Mouse (Mus musculus): ENCODE measurements around the gene Dpyd. TPM values are rescaled to one million over a fixed set of nuclear protein-coding genes. Genes with fewer than 3 reads are reported as not detected.

Dpyd gene
- polyA plus RNA-seq, 1 experiment from 2014 or later = 3.6 TPM

DNA sequence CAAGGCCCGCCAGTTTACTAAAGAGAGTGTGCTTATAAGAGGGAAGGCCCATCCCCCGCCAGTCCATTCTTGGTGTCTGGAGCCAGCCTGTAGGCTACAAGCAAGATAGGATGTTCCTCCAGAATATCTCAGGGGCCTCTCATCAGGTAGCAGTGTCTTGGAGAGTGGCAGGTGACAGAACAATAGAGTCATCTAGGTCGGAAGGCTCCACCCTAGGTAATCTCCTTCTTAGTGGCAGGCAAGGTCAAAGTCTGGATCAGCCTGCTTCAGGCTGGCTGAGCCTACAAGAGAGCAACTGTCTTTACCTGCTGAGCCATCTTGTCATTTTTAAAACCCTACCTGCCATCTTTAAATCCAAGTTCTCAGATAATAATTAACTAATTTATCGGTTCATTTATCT is 596.7 kb downstream of the Dpyd start:
- peaks cover 16% of the 10 kb centered on the region for H3K4me1 ChIP-seq
- H3K36me3 ChIP-seq = no peaks in the 10 kb centered on the region
- 85% methylated on average over 4 of the region's 4 CpGs for WGBS
- DNase-seq (ENCODE audit: low spot score) = no peak
- no peak overlapping the region for H3K4me3 ChIP-seq
- H3K27me3 ChIP-seq (ENCODE audit: low read depth, poor library complexity, severe bottlenecking) = peaks cover 20% of the 10 kb centered on the region
- H3K9me3 ChIP-seq (replicated peaks) = no peaks in the 10 kb centered on the region
- no peak overlapping the region for H3K27ac ChIP-seq (replicated peaks)

DNA sequence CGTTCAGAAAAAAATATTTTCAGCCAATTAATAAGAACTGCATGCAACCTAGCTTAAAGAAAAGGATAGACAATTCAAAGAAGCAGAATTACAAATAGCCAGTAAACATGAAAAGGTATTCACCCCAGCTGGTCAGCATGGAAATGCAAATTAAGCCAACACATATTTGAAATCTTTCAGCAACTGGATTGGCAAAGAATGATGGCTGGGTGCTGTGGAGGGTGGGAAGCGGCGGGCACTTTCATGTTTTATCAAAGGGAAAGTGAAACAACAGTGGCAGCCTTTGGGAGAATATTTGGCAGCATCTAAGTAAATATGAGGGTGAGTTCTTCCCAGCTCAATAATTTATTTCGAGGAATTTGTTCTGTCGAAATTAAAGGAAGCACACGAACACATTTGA is 603.8 kb downstream of the Dpyd start:
- Histone ChIP-seq H3K4me1 (peaks cover 6% of the 10 kb centered on the region), H3K9me3 (replicated peaks) (no peaks in the 10 kb centered on the region), H3K27me3 (ENCODE audit: low read depth, poor library complexity, severe bottlenecking) (no peaks in the 10 kb centered on the region), H3K36me3 (no peaks in the 10 kb centered on the region), H3K27ac (replicated peaks) (no peak overlapping the region), H3K4me3 (no peak overlapping the region)
- DNase-seq (ENCODE audit: low spot score) = no peak
- WGBS = 85% methylated on average over 6 of the region's 6 CpGs

DNA sequence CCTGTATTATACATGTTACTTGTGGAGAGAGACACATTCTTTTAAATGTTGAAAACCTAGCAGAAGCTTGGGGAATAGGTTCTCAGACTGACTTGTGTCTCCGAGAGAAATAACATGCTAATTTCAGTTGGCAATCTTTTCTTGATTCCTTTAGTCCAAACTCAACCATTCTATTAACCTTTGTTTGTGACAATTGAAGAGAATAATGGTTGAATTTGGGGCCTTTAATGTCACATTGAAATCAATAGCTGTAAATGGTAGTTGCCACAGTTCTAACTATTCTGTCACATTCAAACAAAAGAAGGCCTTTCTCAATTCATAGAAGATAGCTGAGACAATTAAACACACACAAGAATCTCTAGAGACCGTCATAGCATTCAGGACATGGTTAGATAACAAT is 606.2 kb downstream of the Dpyd start:
- Histone ChIP-seq H3K36me3 (no peaks in the 10 kb centered on the region), H3K4me1 (peaks cover 6% of the 10 kb centered on the region), H3K27ac (replicated peaks) (no peak overlapping the region), H3K4me3 (no peak overlapping the region), H3K9me3 (replicated peaks) (no peaks in the 10 kb centered on the region), H3K27me3 (ENCODE audit: low read depth, poor library complexity, severe bottlenecking) (no peaks in the 10 kb centered on the region)
- 69% methylated on average over 2 of the region's 2 CpGs for WGBS
- DNase-seq (ENCODE audit: low spot score) = no peak

DNA sequence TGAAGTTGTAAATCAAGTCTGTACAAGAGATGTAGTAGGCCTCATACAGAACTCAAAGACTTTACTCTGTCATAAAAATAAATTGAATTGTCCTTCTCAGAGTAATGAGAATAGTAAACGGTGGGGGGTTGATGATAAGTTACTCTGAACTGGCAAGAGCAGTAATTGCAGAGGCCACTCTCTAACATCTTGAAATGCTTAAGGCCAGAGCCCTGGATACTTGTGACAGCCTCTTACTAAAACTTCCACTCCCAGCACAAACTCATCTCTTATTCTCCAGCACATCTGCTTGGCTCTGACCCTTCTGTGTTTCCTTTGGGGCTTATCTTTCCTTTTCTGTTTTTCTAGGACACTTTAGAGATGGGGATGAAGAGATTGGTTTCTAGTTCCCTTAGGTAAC is 606.7 kb downstream of the Dpyd start:
- no peaks in the 10 kb centered on the region for H3K36me3 ChIP-seq
- no peak for DNase-seq (ENCODE audit: low spot score)
- H3K4me3 ChIP-seq = no peak overlapping the region
- H3K27me3 ChIP-seq (ENCODE audit: low read depth, poor library complexity, severe bottlenecking) = no peaks in the 10 kb centered on the region
- no peak overlapping the region for H3K27ac ChIP-seq (replicated peaks)
- 68% methylated on average over 1 of the region's 1 CpGs for WGBS
- H3K4me1 ChIP-seq = peaks cover 6% of the 10 kb centered on the region
- H3K9me3 ChIP-seq (replicated peaks) = no peaks in the 10 kb centered on the region

DNA sequence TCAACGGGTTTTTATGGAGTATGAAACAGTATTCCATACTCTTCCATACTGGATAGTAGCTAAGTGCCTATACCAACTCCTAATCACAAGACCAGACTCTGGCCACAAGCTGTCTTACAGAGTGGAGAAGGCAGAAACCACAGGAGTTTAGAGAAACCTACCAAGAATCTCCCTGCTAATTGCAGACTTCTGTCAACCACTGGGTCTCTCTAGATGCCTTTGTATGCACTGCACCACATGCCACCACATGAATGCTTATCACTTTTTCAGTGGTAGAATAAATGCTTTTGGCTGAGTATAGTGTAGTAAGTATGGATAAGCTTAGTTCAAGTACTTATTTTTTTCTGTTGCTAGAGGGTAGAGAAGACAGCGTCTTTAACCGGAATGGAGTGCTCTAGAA is 621.3 kb downstream of the Dpyd start:
- Histone ChIP-seq H3K36me3 (no peaks in the 10 kb centered on the region), H3K27ac (replicated peaks) (no peak overlapping the region), H3K27me3 (ENCODE audit: low read depth, poor library complexity, severe bottlenecking) (no peaks in the 10 kb centered on the region), H3K9me3 (replicated peaks) (no peaks in the 10 kb centered on the region), H3K4me3 (no peak overlapping the region), H3K4me1 (0 out of 2 replicates have a peak, but pooled peaks cover 3% of the 10 kb centered on the region)
- DNase-seq (ENCODE audit: low spot score) = no peak
- 93% methylated on average over 3 of the region's 3 CpGs for WGBS

DNA sequence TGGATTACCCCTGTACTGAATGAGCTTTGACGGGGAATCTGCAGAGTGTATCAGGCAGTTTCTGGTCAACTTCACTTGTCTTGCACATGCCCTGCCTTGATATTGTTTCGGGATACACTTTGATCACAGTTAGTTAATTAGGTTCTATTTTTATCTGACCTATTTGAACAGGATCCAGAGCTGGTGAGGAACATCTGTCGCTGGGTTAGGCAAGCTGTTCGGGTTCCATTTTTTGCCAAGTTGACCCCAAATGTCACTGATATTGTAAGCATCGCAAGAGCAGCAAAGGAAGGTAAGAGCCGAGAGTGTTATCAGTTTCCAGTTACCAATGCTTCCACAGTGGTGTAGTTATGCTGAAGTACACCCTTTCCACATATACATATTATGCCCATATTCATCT is 632.1 kb downstream of the Dpyd start:
- no peak for DNase-seq (ENCODE audit: low spot score)
- Histone ChIP-seq H3K27ac (replicated peaks) (no peak overlapping the region), H3K36me3 (no peaks in the 10 kb centered on the region), H3K27me3 (ENCODE audit: low read depth, poor library complexity, severe bottlenecking) (no peaks in the 10 kb centered on the region), H3K4me1 (peaks cover 8% of the 10 kb centered on the region), H3K9me3 (replicated peaks) (no peaks in the 10 kb centered on the region), H3K4me3 (no peak overlapping the region)
- 85% methylated on average over 6 of the region's 6 CpGs for WGBS

DNA sequence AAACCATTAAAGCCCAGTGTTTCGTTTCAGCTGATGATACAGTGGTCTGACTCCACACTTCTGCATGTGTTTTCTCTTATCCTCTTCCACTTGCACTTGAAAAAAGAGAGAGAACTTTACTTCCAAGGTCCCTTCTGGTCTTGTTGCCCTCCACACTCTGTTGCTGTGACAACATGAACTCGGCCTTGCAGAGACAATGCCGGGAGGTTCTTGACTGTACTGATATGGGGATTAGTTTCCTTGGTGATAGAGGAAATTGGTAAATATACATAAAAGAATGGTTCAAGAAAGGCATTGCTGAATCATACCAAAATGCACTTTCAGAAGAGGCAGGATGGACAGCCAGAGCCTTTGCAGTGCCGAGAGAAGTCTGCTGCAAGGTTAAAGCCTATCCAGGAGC is 633.7 kb downstream of the Dpyd start:
- Histone ChIP-seq H3K27me3 (ENCODE audit: low read depth, poor library complexity, severe bottlenecking) (no peaks in the 10 kb centered on the region), H3K27ac (replicated peaks) (peak overlapping the region; percentile 28; the same call in 1 of the 2 replicates), H3K9me3 (replicated peaks) (no peaks in the 10 kb centered on the region), H3K4me3 (no peak overlapping the region), H3K36me3 (no peaks in the 10 kb centered on the region), H3K4me1 (peaks cover 8% of the 10 kb centered on the region)
- WGBS = 86% methylated on average over 4 of the region's 4 CpGs
- no peak for DNase-seq (ENCODE audit: low spot score)

DNA sequence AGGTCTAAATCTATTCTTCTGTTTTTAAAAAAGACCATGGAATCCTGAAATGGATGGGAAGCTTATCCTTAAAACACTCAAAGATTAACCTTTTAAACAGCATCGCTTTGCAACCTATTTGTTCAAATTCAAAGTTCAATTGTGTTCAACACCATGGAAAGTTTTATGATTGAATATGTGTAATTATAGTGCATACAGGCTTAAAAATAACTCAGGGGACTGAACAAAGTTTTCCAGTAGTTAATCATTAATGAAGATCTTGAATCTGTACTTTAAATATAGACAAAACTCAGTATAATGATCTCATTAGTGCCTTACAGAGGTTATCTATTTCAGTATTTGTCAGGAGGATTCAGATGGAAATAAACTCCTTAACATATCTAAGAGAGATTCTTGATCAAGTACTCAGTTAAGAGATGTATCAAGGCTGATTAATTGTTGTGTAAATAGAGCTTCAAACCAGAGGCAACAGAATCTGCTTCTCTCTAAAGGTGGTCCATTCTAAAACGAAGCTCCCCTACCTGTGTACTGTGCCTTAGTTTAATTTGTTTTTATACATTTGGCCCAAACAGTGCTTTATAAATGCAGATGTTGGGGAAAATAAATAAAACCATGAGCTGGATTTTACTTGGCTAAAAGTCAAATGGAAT is 659.0 kb downstream of the Dpyd start:
- 77% methylated on average over 2 of the region's 2 CpGs for WGBS
- Histone ChIP-seq H3K36me3 (no peaks in the 10 kb centered on the region), H3K4me3 (no peak overlapping the region), H3K9me3 (replicated peaks) (no peaks in the 10 kb centered on the region), H3K27ac (replicated peaks) (no peak overlapping the region), H3K27me3 (ENCODE audit: low read depth, poor library complexity, severe bottlenecking) (no peaks in the 10 kb centered on the region), H3K4me1 (no peaks in the 10 kb centered on the region)
- DNase-seq (ENCODE audit: low spot score) = no peak

DNA sequence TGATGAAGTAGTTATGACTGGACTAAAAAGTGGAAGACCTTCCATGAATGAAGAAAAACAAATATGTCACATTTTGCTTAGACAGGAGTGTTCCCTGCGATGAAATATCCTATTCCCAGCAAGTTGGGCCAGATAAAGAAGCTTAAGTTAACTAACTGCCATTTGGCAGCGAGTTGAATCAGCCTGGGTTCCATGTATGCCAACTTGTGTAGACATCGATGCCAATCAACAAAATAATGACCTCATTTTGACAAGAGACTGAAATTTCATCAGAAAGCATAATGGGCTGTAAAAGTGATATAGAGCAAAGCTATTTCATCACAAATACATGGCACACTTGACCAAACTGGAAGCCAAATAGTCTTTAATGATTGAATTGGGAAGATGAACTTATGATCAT is 681.3 kb downstream of the Dpyd start:
- 89% methylated on average over 3 of the region's 3 CpGs for WGBS
- no peak overlapping the region for H3K27ac ChIP-seq (replicated peaks)
- no peaks in the 10 kb centered on the region for H3K36me3 ChIP-seq
- no peaks in the 10 kb centered on the region for H3K4me1 ChIP-seq
- no peak overlapping the region for H3K4me3 ChIP-seq
- H3K27me3 ChIP-seq (ENCODE audit: low read depth, poor library complexity, severe bottlenecking) = no peaks in the 10 kb centered on the region
- H3K9me3 ChIP-seq (replicated peaks) = no peaks in the 10 kb centered on the region
- no peak for DNase-seq (ENCODE audit: low spot score)

DNA sequence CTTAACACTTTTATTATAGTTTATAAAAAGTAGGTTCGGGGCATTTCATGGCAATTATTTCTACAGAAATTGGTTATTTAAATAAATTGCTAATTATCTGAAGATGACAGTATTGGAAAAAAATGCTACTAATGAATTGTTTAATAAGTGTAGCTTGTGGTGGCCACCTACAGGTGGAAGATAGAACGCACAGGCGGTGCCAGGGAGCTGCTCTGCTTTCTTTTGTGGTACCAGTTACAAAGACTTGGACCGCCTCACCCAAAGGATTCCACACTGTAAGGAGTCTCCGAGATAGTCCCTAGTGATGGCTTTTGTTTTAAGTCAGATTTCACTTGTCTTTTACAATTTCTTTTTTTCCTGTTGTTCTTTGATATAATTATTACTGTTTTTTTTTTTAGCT is 694.6 kb downstream of the Dpyd start:
- no peak for DNase-seq (ENCODE audit: low spot score)
- Histone ChIP-seq H3K4me3 (no peak overlapping the region), H3K36me3 (no peaks in the 10 kb centered on the region), H3K4me1 (no peaks in the 10 kb centered on the region), H3K27ac (replicated peaks) (no peak overlapping the region), H3K27me3 (ENCODE audit: low read depth, poor library complexity, severe bottlenecking) (no peaks in the 10 kb centered on the region), H3K9me3 (replicated peaks) (no peaks in the 10 kb centered on the region)
- 50% methylated on average over 5 of the region's 5 CpGs for WGBS

DNA sequence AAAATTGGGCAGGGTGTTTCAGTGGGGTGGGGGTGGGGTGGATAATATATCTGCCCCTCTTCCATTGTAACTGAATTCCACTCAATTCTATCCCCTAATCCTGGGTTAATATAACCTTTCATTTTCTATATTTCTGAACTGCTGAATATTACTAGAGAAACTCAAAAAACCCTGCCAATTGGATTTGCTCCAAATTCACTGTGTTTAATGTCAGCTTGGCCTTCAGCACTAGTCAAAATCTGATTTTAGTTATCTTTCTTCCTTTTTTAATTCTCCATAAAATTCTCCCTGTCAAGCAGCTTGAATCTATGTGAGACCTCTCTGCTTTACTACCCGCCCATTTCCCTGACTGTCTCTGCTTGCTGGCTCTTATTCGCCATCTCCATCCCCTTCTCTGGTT is 713.3 kb downstream of the Dpyd start:
- no peak for DNase-seq (ENCODE audit: low spot score)
- Histone ChIP-seq H3K4me3 (no peak overlapping the region), H3K36me3 (no peaks in the 10 kb centered on the region), H3K27me3 (ENCODE audit: low read depth, poor library complexity, severe bottlenecking) (no peaks in the 10 kb centered on the region), H3K4me1 (no peaks in the 10 kb centered on the region), H3K27ac (replicated peaks) (no peak overlapping the region), H3K9me3 (replicated peaks) (no peaks in the 10 kb centered on the region)
- 77% methylated on average over 2 of the region's 2 CpGs for WGBS

DNA sequence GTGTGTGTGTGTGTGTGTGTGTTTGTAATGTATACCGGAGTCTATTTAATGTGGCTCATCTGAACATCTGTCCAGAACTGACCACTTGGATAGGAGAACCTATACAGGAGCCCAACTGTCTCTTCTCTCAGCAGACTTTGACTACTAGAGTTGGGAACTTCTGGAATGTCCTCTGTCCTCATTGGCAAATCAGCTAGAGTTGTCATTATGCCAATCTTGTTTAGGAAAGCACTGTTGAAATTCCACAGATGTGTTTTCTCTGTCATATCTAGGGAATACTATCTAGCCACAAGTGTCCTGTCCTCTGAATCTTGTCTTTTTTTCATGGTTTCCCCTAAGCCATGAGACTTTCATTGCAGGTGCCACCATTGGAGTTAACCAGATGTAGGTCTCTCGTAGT is 718.7 kb downstream of the Dpyd start:
- no peak for DNase-seq (ENCODE audit: low spot score)
- Histone ChIP-seq H3K4me1 (no peaks in the 10 kb centered on the region), H3K4me3 (no peak overlapping the region), H3K9me3 (replicated peaks) (no peaks in the 10 kb centered on the region), H3K27me3 (ENCODE audit: low read depth, poor library complexity, severe bottlenecking) (no peaks in the 10 kb centered on the region), H3K27ac (replicated peaks) (no peak overlapping the region), H3K36me3 (no peaks in the 10 kb centered on the region)
- WGBS = 93% methylated on average over 2 of the region's 2 CpGs

DNA sequence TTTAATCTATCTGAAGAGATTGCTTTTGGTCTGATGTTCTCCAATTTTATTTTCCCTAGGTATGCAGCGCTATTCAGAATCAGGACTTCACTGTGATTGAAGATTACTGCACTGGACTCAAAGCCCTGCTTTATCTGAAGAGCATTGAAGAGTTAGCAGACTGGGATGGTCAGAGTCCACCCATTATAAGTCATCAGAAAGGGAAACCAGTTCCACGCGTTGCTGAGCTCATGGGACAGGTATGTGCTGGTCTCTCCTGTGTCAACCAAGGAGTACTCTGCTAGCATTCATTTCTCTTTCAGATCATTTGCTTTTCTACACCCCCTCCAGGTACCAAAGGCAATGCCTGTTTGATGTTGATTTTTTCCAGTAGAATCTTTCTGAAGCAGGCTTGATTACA is 752.8 kb downstream of the Dpyd start:
- Histone ChIP-seq H3K9me3 (replicated peaks) (no peaks in the 10 kb centered on the region), H3K27ac (replicated peaks) (no peak overlapping the region), H3K36me3 (no peaks in the 10 kb centered on the region), H3K27me3 (ENCODE audit: low read depth, poor library complexity, severe bottlenecking) (no peaks in the 10 kb centered on the region), H3K4me3 (no peak overlapping the region), H3K4me1 (no peaks in the 10 kb centered on the region)
- DNase-seq (ENCODE audit: low spot score) = no peak
- WGBS = 85% methylated on average over 3 of the region's 3 CpGs

DNA sequence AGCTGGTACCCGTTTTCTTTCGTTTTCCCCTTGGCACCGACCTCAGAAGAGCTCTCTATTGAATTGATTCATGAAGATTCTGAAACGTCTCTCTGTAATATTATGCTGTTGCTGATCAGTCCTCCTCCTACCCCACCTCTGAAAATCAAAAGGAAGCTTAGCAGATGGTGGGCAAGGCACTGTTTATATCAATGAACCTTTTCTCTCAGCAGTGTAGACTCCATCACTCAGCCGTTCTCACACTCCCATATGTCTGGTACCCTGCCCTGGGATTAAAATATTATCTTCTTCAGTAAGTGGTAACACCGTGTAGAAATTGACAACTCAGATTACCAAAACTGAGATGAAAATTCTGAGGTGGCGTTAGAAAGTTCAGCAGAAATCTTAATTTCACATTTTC is 767.1 kb downstream of the Dpyd start:
- Histone ChIP-seq H3K4me3 (no peak overlapping the region), H3K36me3 (no peaks in the 10 kb centered on the region), H3K27me3 (ENCODE audit: low read depth, poor library complexity, severe bottlenecking) (no peaks in the 10 kb centered on the region), H3K9me3 (replicated peaks) (no peaks in the 10 kb centered on the region), H3K27ac (replicated peaks) (no peak overlapping the region), H3K4me1 (peaks cover 6% of the 10 kb centered on the region; the same call in 1 of the 2 replicates)
- 87% methylated on average over 7 of the region's 7 CpGs for WGBS
- DNase-seq (ENCODE audit: low spot score) = no peak

All from midbrain, embryonic 10.5 days (tissue).